Mouse (Mus musculus): ENCODE data around the gene Adh6b.

GRCm38 (mm10) chr3:138334320-138334719 lies 7.3 kb upstream of the Adh6b start:
- TF ChIP-seq CTCF (IDR thresholded peaks at IDR 0.05; ENCODE audit: insufficient read depth, low read length) (no peak), POLR2A (IDR thresholded peaks at IDR 0.05; ENCODE audit: borderline replicate concordance, extremely low read depth, low read depth, low read length) (no peak)

Data from lung, adult 2 months (tissue).